ENCODE assay signal across 7 mouse cellular contexts in the genomic region with DNA sequence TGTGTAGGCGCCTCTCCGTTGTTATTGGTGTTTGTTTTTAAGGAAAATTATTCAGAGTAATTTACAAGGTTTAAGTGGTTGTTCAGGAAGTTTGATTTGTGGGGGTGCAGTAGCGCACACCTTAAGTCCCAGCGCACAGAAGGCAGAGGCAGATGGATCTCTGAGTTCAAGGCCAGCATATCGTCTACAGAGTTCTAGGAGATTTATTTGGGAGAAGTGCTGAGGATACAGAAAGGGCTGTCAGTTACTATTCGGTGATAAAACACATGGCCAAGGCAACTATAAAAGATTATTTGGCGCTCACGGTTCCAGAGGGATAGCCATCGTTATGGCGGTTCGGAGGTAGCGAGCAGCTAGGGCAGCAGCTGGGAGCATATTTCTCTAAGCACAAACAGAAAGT. TPM values are rescaled to one million over a fixed set of nuclear protein-coding genes. Genes with fewer than 3 reads are reported as not detected.
A peak's percentile ranks its signal among the peaks of the same experiment; 100 is the strongest.
DNase-seq lines count a peak whose midpoint lies in the region; ATAC-seq and TF ChIP-seq lines count a peak whose summit lies in the region.

No protein-coding gene starts in this region.

- H3K9ac ChIP-seq in embryonic facial prominence, embryonic 14.5 days (ENCODE audit: low read depth, low read length) = peak overlapping the region; percentile 78

- H3K27me3 ChIP-seq in thymus, adult 2 months (ENCODE audit: control insufficient read depth, insufficient read depth, low read length) = no peaks in the 10 kb centered on the region
- no peaks in the 10 kb centered on the region for H3K27me3 ChIP-seq in embryonic facial prominence, embryonic 14.5 days (replicated peaks; ENCODE audit: control insufficient read depth, insufficient read depth, low read length)
- H3K27me3 ChIP-seq in limb, embryonic 10.5 days (ENCODE audit: low read depth, poor library complexity, severe bottlenecking) = no peaks in the 10 kb centered on the region
- no peaks in the 10 kb centered on the region for H3K27me3 ChIP-seq in small intestine, adult 2 months (ENCODE audit: control insufficient read depth, insufficient read depth, low read length)

- TF ChIP-seq POLR2A in thymus, adult 2 months (IDR thresholded peaks at IDR 0.05; ENCODE audit: control insufficient read depth, extremely low read depth, insufficient read depth, low read length, poor library complexity) = no peak
- TF ChIP-seq POLR2A in small intestine, adult 2 months (IDR thresholded peaks at IDR 0.05; ENCODE audit: low read depth, low read length) = no peak

- peaks cover 5% of the 10 kb centered on the region for H3K4me1 ChIP-seq in thymus, adult 2 months (replicated peaks; ENCODE audit: control insufficient read depth, insufficient read depth, low read length)
- H3K4me1 ChIP-seq in embryonic facial prominence, embryonic 14.5 days (ENCODE audit: control insufficient read depth, insufficient read depth, low read length) = peaks cover 12% of the 10 kb centered on the region
- peaks cover 26% of the 10 kb centered on the region for H3K4me1 ChIP-seq in limb, embryonic 10.5 days
- no peaks in the 10 kb centered on the region; the same call in 1 of the 2 replicates for H3K4me1 ChIP-seq in small intestine, adult 2 months (ENCODE audit: control insufficient read depth, insufficient read depth, insufficient read length, low read length)

- peak overlapping the region; percentile 76 for H3K4me2 ChIP-seq in embryonic facial prominence, embryonic 14.5 days (ENCODE audit: low read depth, low read length)

- no peaks in the 10 kb centered on the region for H3K9me3 ChIP-seq in embryonic facial prominence, embryonic 14.5 days (ENCODE audit: control insufficient read depth, low read length)
- H3K9me3 ChIP-seq in limb, embryonic 10.5 days (replicated peaks) = no peaks in the 10 kb centered on the region

- no peak for DNase-seq in thymus, adult 2 months
- DNase-seq in thymus, postnatal 4 days = no peak
- no peak for DNase-seq in embryonic facial prominence, embryonic 14.5 days (ENCODE audit: low spot score)
- no peak for DNase-seq in limb, embryonic 10.5 days (ENCODE audit: low spot score)
- no peak for DNase-seq in layer of hippocampus, adult 9-11 months
- no peak for DNase-seq in cerebellum, adult 11-12 months

- H3K4me3 ChIP-seq in thymus, adult 2 months (ENCODE audit: control insufficient read depth, insufficient read depth, low read length) = peak overlapping the region; percentile 9; the same call in 1 of the 2 replicates
- peak overlapping the region; percentile 87 for H3K4me3 ChIP-seq in embryonic facial prominence, embryonic 14.5 days (ENCODE audit: low read depth, low read length)
- H3K4me3 ChIP-seq in limb, embryonic 10.5 days = peak overlapping the region; percentile 87
- H3K4me3 ChIP-seq in small intestine, adult 2 months (ENCODE audit: low read depth, low read length) = peak overlapping the region; percentile 33; the same call in 1 of the 2 replicates

- ATAC-seq in embryonic facial prominence, embryonic 14.5 days (ENCODE audit: low read depth) = no peak

- TF ChIP-seq CTCF in thymus, adult 2 months (IDR thresholded peaks at IDR 0.05; ENCODE audit: borderline replicate concordance, control insufficient read depth, extremely low read depth, insufficient read depth, low read length, poor library complexity) = no peak
- no peak for TF ChIP-seq CTCF in small intestine, adult 2 months (IDR thresholded peaks at IDR 0.05; ENCODE audit: extremely low read depth, insufficient read length, insufficient replicate concordance, low read depth, low read length)

- H3K36me3 ChIP-seq in thymus, adult 2 months (ENCODE audit: control insufficient read depth, insufficient read depth, low read length) = peaks cover 5% of the 10 kb centered on the region; the same call in 1 of the 2 replicates
- H3K36me3 ChIP-seq in embryonic facial prominence, embryonic 14.5 days (ENCODE audit: control insufficient read depth, insufficient read depth, low read length) = peaks cover 19% of the 10 kb centered on the region
- peaks cover 27% of the 10 kb centered on the region for H3K36me3 ChIP-seq in limb, embryonic 10.5 days
- peaks cover 7% of the 10 kb centered on the region for H3K36me3 ChIP-seq in small intestine, adult 2 months (ENCODE audit: control insufficient read depth, insufficient read depth, low read length)

- H3K27ac ChIP-seq in thymus, adult 2 months (ENCODE audit: control insufficient read depth, insufficient read depth, low read length) = no peak overlapping the region
- peak overlapping the region; percentile 84 for H3K27ac ChIP-seq in embryonic facial prominence, embryonic 14.5 days (replicated peaks; ENCODE audit: low read depth, low read length)
- peak overlapping the region; percentile 89 for H3K27ac ChIP-seq in limb, embryonic 10.5 days
- peak overlapping the region; percentile 32; the same call in 1 of the 2 replicates for H3K27ac ChIP-seq in small intestine, adult 2 months (ENCODE audit: insufficient read depth, low read depth, low read length)

- WGBS in thymus, adult 2 months = 12% methylated on average over 12 of the region's 12 CpGs
- WGBS in embryonic facial prominence, embryonic 14.5 days = 13% methylated on average over 12 of the region's 12 CpGs
- 16% methylated on average over 12 of the region's 12 CpGs for WGBS in limb, embryonic 10.5 days
- WGBS in small intestine, adult 2 months = 3% methylated on average over 12 of the region's 12 CpGs

RNA-seq across cellular contexts. Expression of a gene that starts 0.5 kb away (rescaled TPM):
- 12.6 and 17.1 TPM in 2 replicates for polyA plus RNA-seq in thymus, adult 2 months (2012; rRNA removed)
- 89.8 and 101 TPM in 2 replicates for polyA plus RNA-seq in embryonic facial prominence, embryonic 14.5 days (2014; fragmentation: Nextera tagmentation; extraction: Ambion mirVana)
- 111 and 119 TPM in 2 replicates for polyA plus RNA-seq in limb, embryonic 10.5 days (2016; fragmentation: Nextera tagmentation; extraction: Ambion mirVana)
- 9.2 and 19.6 TPM in 2 replicates for polyA plus RNA-seq in small intestine, adult 2 months (2012; rRNA removed)

RNA-seq across cellular contexts. Expression of a gene that starts 1.0 kb away (rescaled TPM):
- polyA plus RNA-seq in thymus, adult 2 months (2012; rRNA removed) = 21.7 and 24.5 TPM in 2 replicates
- 28.7 and 33.8 TPM in 2 replicates for polyA plus RNA-seq in embryonic facial prominence, embryonic 14.5 days (2014; fragmentation: Nextera tagmentation; extraction: Ambion mirVana)
- polyA plus RNA-seq in limb, embryonic 10.5 days (2016; fragmentation: Nextera tagmentation; extraction: Ambion mirVana) = 44.7 and 49.2 TPM in 2 replicates
- polyA plus RNA-seq in small intestine, adult 2 months (2012; rRNA removed) = 2.4 and 3.4 TPM in 2 replicates

Comparison
In these comparisons a context has a peak if more than half of its experiments do, and no peak if none do; other contexts are left out.
1. H3K4me3 ChIP-seq: peak in every context shown above with its lines; median percentile 87 in embryonic facial prominence, embryonic 14.5 days; 87 in limb, embryonic 10.5 days; 33 in small intestine, adult 2 months; 9 in thymus, adult 2 months.